Mouse (Mus musculus): ENCODE data around the gene Pom121l2.

Gene Pom121l2

GRCm38 (mm10) chr13:22015479-22016450 is 34.8 kb downstream of the Pom121l2 start:
- DNase-seq (ENCODE audit: extremely low read depth, low read depth, low spot score): no peak

- no peak for DNase-seq (ENCODE audit: extremely low read depth, low read depth, low spot score)
These were observed 39.2 kb downstream of the Pom121l2 start for GRCm38 (mm10) chr13:22019934-22020835.

GRCm38 (mm10) chr13:22020901-22021339 is 39.9 kb downstream of the Pom121l2 start:
- no peak for DNase-seq (ENCODE audit: extremely low read depth, low read depth, low spot score)

- DNase-seq (ENCODE audit: extremely low read depth, low read depth, low spot score): no peak
These were observed 40.6 kb downstream of the Pom121l2 start for GRCm38 (mm10) chr13:22021581-22021980.

- no peak for DNase-seq (ENCODE audit: extremely low read depth, low read depth, low spot score)
These were observed 41.2 kb downstream of the Pom121l2 start for GRCm38 (mm10) chr13:22022241-22022640.

GRCm38 (mm10) chr13:22026058-22027031 is 45.4 kb downstream of the Pom121l2 start:
- no peak for DNase-seq (ENCODE audit: extremely low read depth, low read depth, low spot score)

GRCm38 (mm10) chr13:22028673-22029460 is 47.9 kb downstream of the Pom121l2 start:
- no peak for DNase-seq (ENCODE audit: extremely low read depth, low read depth, low spot score)

- no peak for DNase-seq (ENCODE audit: extremely low read depth, low read depth, low spot score)
These were observed 48.9 kb downstream of the Pom121l2 start for GRCm38 (mm10) chr13:22029928-22030327.

- DNase-seq (ENCODE audit: extremely low read depth, low read depth, low spot score): no peak
These were observed 49.5 kb downstream of the Pom121l2 start for GRCm38 (mm10) chr13:22030493-22030892.

GRCm38 (mm10) chr13:22033741-22034442 is 52.9 kb downstream of the Pom121l2 start:
- no peak for DNase-seq (ENCODE audit: extremely low read depth, low read depth, low spot score)

- DNase-seq (ENCODE audit: extremely low read depth, low read depth, low spot score): no peak
These were observed 53.7 kb downstream of the Pom121l2 start for GRCm38 (mm10) chr13:22034443-22035266.

- DNase-seq (ENCODE audit: extremely low read depth, low read depth, low spot score): peak; percentile 87
These were observed 54.5 kb downstream of the Pom121l2 start, which contains the start of the genes Hist1h2ah and Hist1h2bk for GRCm38 (mm10) chr13:22035267-22036148. TSS of gene Hist1h2ah (minus strand) at chr13:22035568. TSS of gene Hist1h2bk (plus strand) at chr13:22035870.

- no peak for DNase-seq (ENCODE audit: extremely low read depth, low read depth, low spot score)
These were observed 55.4 kb downstream of the Pom121l2 start for GRCm38 (mm10) chr13:22036149-22036956.

- DNase-seq (ENCODE audit: extremely low read depth, low read depth, low spot score): no peak
These were observed 56.0 kb downstream of the Pom121l2 start for GRCm38 (mm10) chr13:22036986-22037385.

GRCm38 (mm10) chr13:22037415-22037814 is 56.4 kb downstream of the Pom121l2 start:
- DNase-seq (ENCODE audit: extremely low read depth, low read depth, low spot score): no peak
